Mouse (Mus musculus) forebrain, embryonic 10.5 days (tissue): Measurements from ENCODE around the gene Tbc1d10c. TPM values are rescaled to one million over a fixed set of nuclear protein-coding genes. Genes with fewer than 3 reads are reported as not detected.

Experiments
- DNase-seq: peaks from one replicate; pipeline ENCODE4 v3.0.0-alpha.2; 2017; ENCODE audit warnings: low spot score; ENCODE audit errors: extremely low spot score
- H3K27ac ChIP-seq: fragments of 300-500 bp; sonication (generic); 2 replicates; pipeline ENCODE4 v1.5.1; 2016; ENCODE audit warnings: mild to moderate bottlenecking
- H3K27me3 ChIP-seq: fragments of 300-500 bp; sonication (generic); 2 replicates; pipeline ENCODE4 v1.6.1; 2016; ENCODE audit warnings: mild to moderate bottlenecking; ENCODE audit not compliant: poor library complexity, severe bottlenecking
- H3K36me3 ChIP-seq: fragments of 300-500 bp; sonication (generic); replicated peaks from 2 replicates; pipeline ENCODE4 v1.6.1; 2016; ENCODE audit warnings: mild to moderate bottlenecking, moderate library complexity
- H3K4me1 ChIP-seq: fragments of 300-500 bp; sonication (generic); 2 replicates; pipeline ENCODE4 v1.6.1; 2016
- H3K4me3 ChIP-seq: fragments of 300-500 bp; sonication (generic); 2 replicates; pipeline ENCODE4 v1.5.1; 2016; ENCODE audit warnings: mild to moderate bottlenecking, moderate library complexity
- H3K9me3 ChIP-seq: fragments of 300-500 bp; sonication (generic); 2 replicates; pipeline ENCODE4 v1.6.1; 2016; ENCODE audit warnings: mild to moderate bottlenecking, moderate library complexity
- WGBS: fragments of 180-500 bp; shearing (Covaris S2); methylation state at CpG from one replicate; pipeline ENCODE4 v1.1.7; 2016; 5-methylcytosine and 5-hydroxymethylcytosine counted together
- polyA plus RNA-seq: library from polyadenylated mRNA; unstranded; fragments of >200 nt; fragmentation: Nextera tagmentation; extraction: Ambion mirVana; gene quantifications from 2 replicates; pipeline ENCODE4 v1.2.1, GENCODE M21; 2016

The Tbc1d10c gene
- polyA plus RNA-seq, 1 experiment from 2014 or later = 0.43 TPM

DNA sequence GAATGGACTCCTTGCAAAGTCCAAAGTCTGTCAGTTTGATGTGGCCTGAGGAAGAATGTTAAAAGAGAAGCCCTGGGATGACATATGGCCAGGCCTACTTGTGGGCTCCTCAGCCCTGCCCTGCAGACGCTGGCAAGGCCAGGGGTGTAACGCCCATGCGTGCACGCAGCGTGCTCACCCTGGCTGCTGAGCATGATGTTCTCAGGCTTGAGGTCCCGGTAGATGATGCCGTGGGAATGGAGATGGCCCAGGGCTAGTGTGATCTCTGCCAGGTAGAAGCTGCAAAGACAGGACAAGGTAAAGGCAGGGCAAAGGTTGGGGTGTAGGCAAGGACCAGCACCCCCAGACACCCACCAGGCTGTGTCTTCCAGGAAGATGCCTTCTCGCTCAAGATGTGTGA lies 32.0 kb downstream of the Tbc1d10c start:
- Histone ChIP-seq H3K4me3 (no peak overlapping the region), H3K27me3 (no peaks in the 10 kb centered on the region), H3K27ac (no peak overlapping the region), H3K9me3 (no peaks in the 10 kb centered on the region), H3K4me1 (peaks cover 37% of the 10 kb centered on the region), H3K36me3 (peaks cover 68% of the 10 kb centered on the region)
- DNase-seq = no peak
- WGBS = 98% methylated on average over 8 of the region's 8 CpGs

- no peak overlapping the region for H3K27ac ChIP-seq
- peaks cover 20% of the 10 kb centered on the region for H3K4me1 ChIP-seq
- WGBS = 92% methylated on average over 12 of the region's 12 CpGs
- no peak for DNase-seq
- H3K9me3 ChIP-seq = no peaks in the 10 kb centered on the region
- H3K27me3 ChIP-seq = no peaks in the 10 kb centered on the region
- H3K4me3 ChIP-seq = no peak overlapping the region
- H3K36me3 ChIP-seq = peaks cover 87% of the 10 kb centered on the region
Measured at GRCm38 (mm10) chr19:4156771-4157170, 34.3 kb downstream of the Tbc1d10c start.

DNA sequence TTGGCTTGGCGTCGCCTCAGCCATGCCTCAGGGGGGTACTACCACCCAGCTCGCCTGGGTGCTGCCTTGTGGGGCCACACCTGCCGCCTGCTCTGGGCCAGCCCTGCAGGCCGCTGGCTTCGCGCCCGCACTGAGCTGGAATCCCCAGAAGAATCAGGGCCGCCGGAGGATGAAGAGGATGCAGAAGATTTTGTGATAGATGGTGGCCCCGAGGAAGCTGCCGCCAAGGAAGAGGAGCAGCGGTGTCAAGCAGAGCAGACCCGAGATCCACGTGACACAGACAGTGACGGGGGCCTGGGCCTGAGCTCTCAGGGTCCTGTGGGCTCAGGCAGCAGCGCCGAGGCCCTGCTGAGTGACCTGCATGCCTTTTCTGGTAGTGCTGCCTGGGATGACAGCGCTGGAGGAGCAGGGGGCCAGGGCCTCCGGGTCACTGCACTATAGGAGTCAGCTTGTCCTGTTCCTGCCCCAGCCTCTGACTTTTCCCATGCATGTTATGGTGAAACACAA lies 35.0 kb downstream of the Tbc1d10c start:
- no peaks in the 10 kb centered on the region for H3K27me3 ChIP-seq
- 73% methylated on average over 20 of the region's 20 CpGs for WGBS
- peaks cover 20% of the 10 kb centered on the region for H3K4me1 ChIP-seq
- H3K4me3 ChIP-seq = no peak overlapping the region
- no peaks in the 10 kb centered on the region for H3K9me3 ChIP-seq
- peak overlapping the region; percentile 54; the same call in 1 of the 2 replicates for H3K27ac ChIP-seq
- peaks cover 87% of the 10 kb centered on the region for H3K36me3 ChIP-seq
- no peak for DNase-seq

- H3K36me3 ChIP-seq = peaks cover 88% of the 10 kb centered on the region
- 73% methylated on average over 6 of the region's 6 CpGs for WGBS
- no peak for DNase-seq
- peak overlapping the region; percentile 54; the same call in 1 of the 2 replicates for H3K27ac ChIP-seq
- H3K4me3 ChIP-seq = no peak overlapping the region
- H3K27me3 ChIP-seq = no peaks in the 10 kb centered on the region
- no peaks in the 10 kb centered on the region for H3K9me3 ChIP-seq
- H3K4me1 ChIP-seq = peaks cover 20% of the 10 kb centered on the region
Measured at GRCm38 (mm10) chr19:4155223-4156072, 35.6 kb downstream of the Tbc1d10c start.

GRCm38 (mm10) chr19:4154437-4155222 lies 36.5 kb downstream of the Tbc1d10c start:
- no peaks in the 10 kb centered on the region for H3K9me3 ChIP-seq
- peaks cover 90% of the 10 kb centered on the region for H3K36me3 ChIP-seq
- 86% methylated on average over 13 of the region's 13 CpGs for WGBS

DNA sequence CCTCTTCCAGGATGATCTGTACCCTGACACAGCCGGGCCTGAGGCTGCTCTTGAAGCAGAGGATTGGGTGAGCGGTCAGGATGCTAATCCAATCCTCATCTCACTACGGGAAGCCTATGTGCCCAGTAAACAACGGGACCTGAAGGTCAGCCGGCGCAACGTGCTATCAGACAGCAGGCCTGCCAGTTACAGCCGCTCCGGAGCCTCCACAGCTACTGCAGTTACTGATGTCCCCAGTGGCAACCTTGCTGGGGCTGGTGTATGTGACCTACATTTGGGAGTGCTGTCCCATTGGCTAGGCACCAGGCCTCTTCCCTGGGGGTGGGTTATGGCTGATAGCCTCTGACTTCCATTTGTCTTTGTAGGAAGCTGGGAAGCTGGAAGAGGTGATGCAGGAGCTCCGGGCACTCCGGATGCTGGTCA lies 37.8 kb downstream of the Tbc1d10c start, which contains the start of gene Ptprcap:
Ptprcap (plus strand) TSS at position 373 of the 423 bp plus-strand sequence.
- no peaks in the 10 kb centered on the region for H3K27me3 ChIP-seq
- H3K27ac ChIP-seq = no peak within 1 kb of the TSS
- H3K36me3 ChIP-seq = peaks cover 76% of the 10 kb centered on the region

More at GRCm38 (mm10) chr19:4154437-4155222, 36.5 kb downstream of the Tbc1d10c start:
- H3K27ac ChIP-seq = 0 out of 2 replicates have a peak overlapping the region, but pooled peaks have one; percentile 16
- peaks cover 26% of the 10 kb centered on the region for H3K4me1 ChIP-seq
- H3K27me3 ChIP-seq = no peaks in the 10 kb centered on the region
- no peak for DNase-seq
- no peak overlapping the region for H3K4me3 ChIP-seq

GRCm38 (mm10) chr19:4152445-4153231 lies 38.4 kb downstream of the Tbc1d10c start:
- 88% methylated on average over 8 of the region's 8 CpGs for WGBS

More for the DNA sequence above, 37.8 kb downstream of the Tbc1d10c start, which contains the start of gene Ptprcap:
- no peak for DNase-seq
- Histone ChIP-seq H3K9me3 (no peaks in the 10 kb centered on the region), H3K4me1 (peaks cover 38% of the 10 kb centered on the region), H3K4me3 (no peak within 1 kb of the TSS)
- 82% methylated on average over 11 of the region's 11 CpGs for WGBS

DNA sequence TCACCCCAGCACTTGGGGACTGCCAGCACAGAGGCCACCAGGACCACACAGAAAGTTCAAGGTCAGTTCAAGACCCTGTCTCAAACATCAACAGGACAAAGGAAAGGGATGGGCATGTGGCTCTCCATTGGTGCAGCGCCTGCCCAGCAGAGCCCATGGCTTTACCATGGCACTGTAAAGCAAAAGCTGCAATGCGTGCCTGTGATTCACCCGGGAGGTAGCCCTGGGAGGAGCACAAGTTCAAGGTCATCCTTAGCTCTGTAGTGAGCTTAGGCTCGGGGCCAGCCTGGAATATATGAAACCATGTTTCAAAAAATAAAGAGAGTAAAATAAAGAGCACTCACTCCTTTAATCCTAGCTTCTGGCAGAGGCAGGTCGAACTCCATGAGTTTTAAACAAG lies 39.2 kb downstream of the Tbc1d10c start:
- Histone ChIP-seq H3K4me1 (peaks cover 51% of the 10 kb centered on the region), H3K27me3 (no peaks in the 10 kb centered on the region), H3K9me3 (no peaks in the 10 kb centered on the region), H3K4me3 (no peak overlapping the region), H3K27ac (no peak overlapping the region), H3K36me3 (peaks cover 62% of the 10 kb centered on the region)
- no peak for DNase-seq
- WGBS = 90% methylated on average over 5 of the region's 5 CpGs

More at GRCm38 (mm10) chr19:4152445-4153231, 38.4 kb downstream of the Tbc1d10c start:
- Histone ChIP-seq H3K9me3 (no peaks in the 10 kb centered on the region), H3K4me3 (no peak overlapping the region), H3K4me1 (peaks cover 44% of the 10 kb centered on the region), H3K27ac (no peak overlapping the region), H3K27me3 (no peaks in the 10 kb centered on the region), H3K36me3 (peaks cover 70% of the 10 kb centered on the region)
- no peak for DNase-seq

GRCm38 (mm10) chr19:4151488-4151860 lies 39.6 kb downstream of the Tbc1d10c start:
- DNase-seq = no peak
- Histone ChIP-seq H3K9me3 (no peaks in the 10 kb centered on the region), H3K27ac (no peak overlapping the region), H3K27me3 (no peaks in the 10 kb centered on the region), H3K36me3 (peaks cover 58% of the 10 kb centered on the region), H3K4me1 (peaks cover 54% of the 10 kb centered on the region), H3K4me3 (no peak overlapping the region)
- 84% methylated on average over 5 of the region's 5 CpGs for WGBS

GRCm38 (mm10) chr19:4150567-4151487 lies 40.3 kb downstream of the Tbc1d10c start:
- H3K27me3 ChIP-seq = no peaks in the 10 kb centered on the region
- no peak overlapping the region for H3K27ac ChIP-seq
- H3K36me3 ChIP-seq = peaks cover 52% of the 10 kb centered on the region
- peaks cover 3% of the 10 kb centered on the region; the same call in 1 of the 2 replicates for H3K9me3 ChIP-seq
- 91% methylated on average over 22 of the region's 22 CpGs for WGBS
- peaks cover 48% of the 10 kb centered on the region for H3K4me1 ChIP-seq
- DNase-seq = no peak
- H3K4me3 ChIP-seq = no peak overlapping the region

DNA sequence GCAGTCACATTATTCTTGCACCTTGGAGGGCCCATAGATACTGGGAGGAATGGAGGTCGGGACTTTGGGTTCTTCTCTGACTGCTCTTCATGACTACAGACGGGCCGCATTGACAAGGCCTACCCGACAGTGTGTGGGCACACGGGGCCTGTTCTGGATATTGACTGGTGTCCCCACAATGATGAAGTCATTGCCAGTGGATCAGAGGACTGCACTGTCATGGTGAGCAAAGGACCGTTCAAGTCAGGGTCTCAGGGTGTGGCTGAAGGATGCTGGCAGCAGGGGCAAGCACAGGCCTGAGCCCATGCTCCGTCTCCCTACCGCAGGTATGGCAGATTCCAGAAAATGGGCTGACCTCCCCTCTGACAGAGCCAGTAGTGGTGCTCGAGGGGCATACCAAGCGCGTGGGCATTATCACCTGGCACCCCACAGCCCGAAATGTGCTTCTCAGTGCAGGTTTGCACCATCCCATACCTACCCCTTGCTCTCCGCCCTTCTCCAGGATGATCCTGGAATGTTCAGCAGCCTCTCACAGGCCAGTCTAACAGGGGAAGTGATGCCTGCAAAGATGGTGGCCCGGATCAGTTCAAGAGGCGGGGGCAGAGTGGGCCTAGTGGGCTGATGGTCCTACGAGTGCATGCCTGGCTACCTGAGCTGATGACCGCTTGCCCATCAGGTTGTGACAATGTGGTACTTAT lies 41.2 kb downstream of the Tbc1d10c start:
- peaks cover 42% of the 10 kb centered on the region for H3K36me3 ChIP-seq
- no peaks in the 10 kb centered on the region for H3K27me3 ChIP-seq
- H3K9me3 ChIP-seq = peaks cover 6% of the 10 kb centered on the region; the same call in 1 of the 2 replicates
- 95% methylated on average over 17 of the region's 17 CpGs for WGBS
- peak overlapping the region; percentile 73; the same call in 1 of the 2 replicates for H3K4me3 ChIP-seq
- peaks cover 39% of the 10 kb centered on the region for H3K4me1 ChIP-seq
- DNase-seq = no peak
- no peak overlapping the region for H3K27ac ChIP-seq
